Mouse (Mus musculus): ENCODE results near the gene M1ap. TPM values are rescaled to one million over a fixed set of nuclear protein-coding genes. Genes with fewer than 3 reads are reported as not detected.

The M1ap gene
- polyA plus RNA-seq, 1 experiment = not detected

DNA sequence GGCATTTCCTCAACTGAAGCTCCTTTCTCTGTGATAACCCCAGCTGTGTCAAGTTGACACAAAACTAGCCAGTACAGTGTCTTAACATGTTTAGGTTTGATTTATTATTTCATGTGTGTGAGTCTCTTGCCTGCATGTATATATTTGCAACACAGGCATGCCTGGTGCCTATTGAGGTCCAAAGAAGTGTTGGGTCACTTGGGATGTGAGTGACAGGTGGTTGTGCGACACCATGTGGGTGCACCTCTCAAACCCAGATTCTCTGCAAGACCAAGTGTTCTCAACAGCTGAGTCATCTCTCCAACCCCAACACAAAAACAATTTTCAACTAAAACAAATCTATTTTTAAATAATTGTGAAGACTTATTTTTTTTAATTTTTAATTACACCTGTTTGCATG is 56.4 kb downstream of the M1ap start:
- TF ChIP-seq CTCF (IDR thresholded peaks at IDR 0.05; ENCODE audit: borderline replicate concordance, insufficient read depth, low read length) (no peak), POLR2A (IDR thresholded peaks at IDR 0.05; ENCODE audit: low read depth, low read length) (no peak)

GRCm38 (mm10) chr6:83003850-83004249 is 57.1 kb downstream of the M1ap start:
- H3K4me1 ChIP-seq (ENCODE audit: control insufficient read depth, insufficient read depth, low read length) = peaks cover 4% of the 10 kb centered on the region; the same call in 1 of the 2 replicates
- TF ChIP-seq POLR2A (IDR thresholded peaks at IDR 0.05; ENCODE audit: low read depth, low read length) = no peak
- TF ChIP-seq CTCF (IDR thresholded peaks at IDR 0.05; ENCODE audit: borderline replicate concordance, insufficient read depth, low read length) = no peak
- H3K4me3 ChIP-seq (ENCODE audit: insufficient read depth, low read length) = no peak overlapping the region
- no peak overlapping the region for H3K27ac ChIP-seq (ENCODE audit: insufficient read depth, low read length)

More for the DNA sequence above, 56.4 kb downstream of the M1ap start:
- Histone ChIP-seq H3K4me1 (ENCODE audit: control insufficient read depth, insufficient read depth, low read length) (peaks cover 4% of the 10 kb centered on the region; the same call in 1 of the 2 replicates), H3K4me3 (ENCODE audit: insufficient read depth, low read length) (no peak overlapping the region), H3K27ac (ENCODE audit: insufficient read depth, low read length) (no peak overlapping the region)

DNA sequence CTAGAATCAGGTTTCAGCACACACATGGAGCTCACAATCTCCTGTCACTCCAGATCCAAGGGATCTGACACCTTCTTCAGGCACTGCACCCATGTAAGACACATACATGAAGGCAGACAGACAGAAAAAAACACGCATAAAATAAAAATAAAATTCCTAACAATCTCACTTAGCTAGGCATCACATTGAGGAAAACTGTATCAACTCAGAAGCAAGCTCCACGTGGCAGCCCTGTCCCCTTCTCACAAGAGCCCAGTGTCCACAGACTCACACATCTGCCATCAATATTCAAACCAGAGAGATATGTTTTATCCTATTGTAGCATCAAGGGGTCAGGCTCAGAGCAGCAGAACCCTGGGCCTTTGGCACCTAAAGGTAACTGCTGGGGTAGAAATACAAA is 57.6 kb downstream of the M1ap start:
- TF ChIP-seq POLR2A (IDR thresholded peaks at IDR 0.05; ENCODE audit: low read depth, low read length) = no peak
- TF ChIP-seq CTCF (IDR thresholded peaks at IDR 0.05; ENCODE audit: borderline replicate concordance, insufficient read depth, low read length) = no peak
- H3K4me3 ChIP-seq (ENCODE audit: insufficient read depth, low read length) = no peak overlapping the region
- peaks cover 4% of the 10 kb centered on the region; the same call in 1 of the 2 replicates for H3K4me1 ChIP-seq (ENCODE audit: control insufficient read depth, insufficient read depth, low read length)
- H3K27ac ChIP-seq (ENCODE audit: insufficient read depth, low read length) = no peak overlapping the region

- Histone ChIP-seq H3K4me1 (ENCODE audit: control insufficient read depth, insufficient read depth, low read length) (peaks cover 4% of the 10 kb centered on the region; the same call in 1 of the 2 replicates), H3K4me3 (ENCODE audit: insufficient read depth, low read length) (no peak overlapping the region), H3K27ac (ENCODE audit: insufficient read depth, low read length) (no peak overlapping the region)
- TF ChIP-seq CTCF (IDR thresholded peaks at IDR 0.05; ENCODE audit: borderline replicate concordance, insufficient read depth, low read length) = no peak
Measured at GRCm38 (mm10) chr6:83004872-83005271, 58.2 kb downstream of the M1ap start.

GRCm38 (mm10) chr6:83005444-83006011 is 58.8 kb downstream of the M1ap start:
- Histone ChIP-seq H3K4me3 (ENCODE audit: insufficient read depth, low read length) (no peak overlapping the region), H3K4me1 (ENCODE audit: control insufficient read depth, insufficient read depth, low read length) (peaks cover 4% of the 10 kb centered on the region; the same call in 1 of the 2 replicates), H3K27ac (ENCODE audit: insufficient read depth, low read length) (no peak overlapping the region)
- TF ChIP-seq POLR2A (IDR thresholded peaks at IDR 0.05; ENCODE audit: low read depth, low read length) = no peak
- TF ChIP-seq CTCF (IDR thresholded peaks at IDR 0.05; ENCODE audit: borderline replicate concordance, insufficient read depth, low read length) = no peak

GRCm38 (mm10) chr6:83006114-83006513 is 59.4 kb downstream of the M1ap start:
- H3K4me3 ChIP-seq (ENCODE audit: insufficient read depth, low read length) = no peak overlapping the region
- TF ChIP-seq POLR2A (IDR thresholded peaks at IDR 0.05; ENCODE audit: low read depth, low read length) (no peak), CTCF (IDR thresholded peaks at IDR 0.05; ENCODE audit: borderline replicate concordance, insufficient read depth, low read length) (no peak)
- no peak overlapping the region for H3K27ac ChIP-seq (ENCODE audit: insufficient read depth, low read length)
- H3K4me1 ChIP-seq (ENCODE audit: control insufficient read depth, insufficient read depth, low read length) = peaks cover 4% of the 10 kb centered on the region; the same call in 1 of the 2 replicates

DNA sequence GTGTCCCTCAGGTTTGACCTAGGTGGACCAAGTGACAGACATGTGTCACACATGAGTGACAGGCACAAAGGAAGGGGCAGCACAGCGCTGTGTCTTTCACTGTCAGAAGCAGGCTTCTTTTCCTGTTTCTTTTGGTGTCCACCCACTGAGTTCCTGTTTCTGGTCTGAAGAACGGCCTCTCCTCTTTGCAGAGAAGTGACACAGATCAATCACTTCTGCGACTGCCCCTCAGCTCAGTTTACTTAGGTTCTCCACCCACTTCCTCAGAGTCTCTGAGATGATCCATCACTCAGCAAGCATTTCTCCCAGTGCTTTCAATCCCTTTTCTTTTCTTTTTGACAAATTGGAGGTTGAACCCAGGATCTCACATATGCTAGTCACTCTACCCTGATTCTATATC is 62.0 kb downstream of the M1ap start:
- Histone ChIP-seq H3K27ac (ENCODE audit: insufficient read depth, low read length) (no peak overlapping the region), H3K4me3 (ENCODE audit: insufficient read depth, low read length) (no peak overlapping the region), H3K4me1 (ENCODE audit: control insufficient read depth, insufficient read depth, low read length) (peaks cover 4% of the 10 kb centered on the region; the same call in 1 of the 2 replicates)
- TF ChIP-seq CTCF (IDR thresholded peaks at IDR 0.05; ENCODE audit: borderline replicate concordance, insufficient read depth, low read length) = no peak
- no peak for TF ChIP-seq POLR2A (IDR thresholded peaks at IDR 0.05; ENCODE audit: low read depth, low read length)

- Histone ChIP-seq H3K4me1 (ENCODE audit: control insufficient read depth, insufficient read depth, low read length) (peaks cover 9% of the 10 kb centered on the region), H3K27ac (ENCODE audit: insufficient read depth, low read length) (no peak overlapping the region), H3K4me3 (ENCODE audit: insufficient read depth, low read length) (no peak overlapping the region)
- TF ChIP-seq POLR2A (IDR thresholded peaks at IDR 0.05; ENCODE audit: low read depth, low read length) = no peak
- TF ChIP-seq CTCF (IDR thresholded peaks at IDR 0.05; ENCODE audit: borderline replicate concordance, insufficient read depth, low read length) = no peak
Measured at GRCm38 (mm10) chr6:83010010-83010409, 63.3 kb downstream of the M1ap start.

DNA sequence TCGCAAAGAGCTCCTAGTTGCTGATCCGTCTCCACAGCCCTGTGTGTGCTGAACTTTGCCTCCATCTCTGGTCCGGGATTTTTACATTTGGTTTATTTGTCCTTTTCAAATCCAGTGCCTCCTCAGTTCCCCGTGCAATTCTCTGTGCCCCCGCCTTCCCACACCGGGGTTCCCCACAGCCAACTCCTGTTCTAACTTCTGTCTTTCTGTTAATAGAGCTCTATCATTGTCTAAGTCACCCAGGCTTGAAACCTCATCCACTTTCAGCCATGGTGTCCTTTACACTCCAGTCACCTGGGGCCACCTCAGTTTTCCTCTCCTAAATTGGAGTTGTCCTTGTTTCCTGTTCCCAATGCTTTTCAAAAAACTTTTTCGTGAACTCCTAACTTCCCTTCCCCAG is 64.6 kb downstream of the M1ap start:
- H3K4me3 ChIP-seq (ENCODE audit: insufficient read depth, low read length) = no peak overlapping the region
- TF ChIP-seq CTCF (IDR thresholded peaks at IDR 0.05; ENCODE audit: borderline replicate concordance, insufficient read depth, low read length) (no peak), POLR2A (IDR thresholded peaks at IDR 0.05; ENCODE audit: low read depth, low read length) (no peak)
- no peak overlapping the region for H3K27ac ChIP-seq (ENCODE audit: insufficient read depth, low read length)
- peaks cover 9% of the 10 kb centered on the region for H3K4me1 ChIP-seq (ENCODE audit: control insufficient read depth, insufficient read depth, low read length)

- Histone ChIP-seq H3K4me3 (ENCODE audit: insufficient read depth, low read length) (no peak overlapping the region), H3K4me1 (ENCODE audit: control insufficient read depth, insufficient read depth, low read length) (peaks cover 11% of the 10 kb centered on the region), H3K27ac (ENCODE audit: insufficient read depth, low read length) (no peak overlapping the region)
- TF ChIP-seq POLR2A (IDR thresholded peaks at IDR 0.05; ENCODE audit: low read depth, low read length) = no peak
- TF ChIP-seq CTCF (IDR thresholded peaks at IDR 0.05; ENCODE audit: borderline replicate concordance, insufficient read depth, low read length) = no peak
Measured at GRCm38 (mm10) chr6:83011756-83012155, 65.1 kb downstream of the M1ap start.

Measured in embryonic fibroblast, embryonic 13.5 days (primary cell).